Mouse (Mus musculus): ENCODE data around the gene Ap4b1. TPM values are rescaled to one million over a fixed set of nuclear protein-coding genes. Genes with fewer than 3 reads are reported as not detected.
"Not testable (repeated sequence)": the region's sequence is repeated elsewhere in the genome, so short reads cannot be mapped to it uniquely, and the experiment has no call there.

The Ap4b1 gene
- polyA plus RNA-seq, 1 experiment, result 24.4 TPM

- no peak for DNase-seq
- TF ChIP-seq CTCF (IDR thresholded peaks at IDR 0.05; ENCODE audit: borderline replicate concordance, control insufficient read depth, extremely low read depth, insufficient read depth, low read length, poor library complexity) (no peak), POLR2A (IDR thresholded peaks at IDR 0.05; ENCODE audit: control insufficient read depth, extremely low read depth, insufficient read depth, low read length, poor library complexity) (no peak)
- peaks cover 10% of the 10 kb centered on the region for H3K36me3 ChIP-seq (ENCODE audit: control insufficient read depth, insufficient read depth, low read length)
- H3K4me3 ChIP-seq (ENCODE audit: control insufficient read depth, insufficient read depth, low read length), result peak overlapping the region; percentile 92
- H3K4me1 ChIP-seq (replicated peaks; ENCODE audit: control insufficient read depth, insufficient read depth, low read length), result no peaks in the 10 kb centered on the region
- WGBS, result 3% methylated on average over 14 of the region's 14 CpGs
- peak overlapping the region; percentile 81 for H3K27ac ChIP-seq (ENCODE audit: control insufficient read depth, insufficient read depth, low read length)
- no peaks in the 10 kb centered on the region for H3K27me3 ChIP-seq (ENCODE audit: control insufficient read depth, insufficient read depth, low read length)
These were observed 455 bp downstream of the Ap4b1 start for GRCm38 (mm10) chr3:103809799-103810150.

- DNase-seq, result no peak
- Histone ChIP-seq H3K36me3 (ENCODE audit: control insufficient read depth, insufficient read depth, low read length) (peaks cover 15% of the 10 kb centered on the region), H3K27ac (ENCODE audit: control insufficient read depth, insufficient read depth, low read length) (no peak overlapping the region), H3K4me3 (ENCODE audit: control insufficient read depth, insufficient read depth, low read length) (no peak overlapping the region), H3K27me3 (ENCODE audit: control insufficient read depth, insufficient read depth, low read length) (no peaks in the 10 kb centered on the region), H3K4me1 (replicated peaks; ENCODE audit: control insufficient read depth, insufficient read depth, low read length) (no peaks in the 10 kb centered on the region)
- TF ChIP-seq CTCF (IDR thresholded peaks at IDR 0.05; ENCODE audit: borderline replicate concordance, control insufficient read depth, extremely low read depth, insufficient read depth, low read length, poor library complexity) (no peak), POLR2A (IDR thresholded peaks at IDR 0.05; ENCODE audit: control insufficient read depth, extremely low read depth, insufficient read depth, low read length, poor library complexity) (no peak)
- WGBS, result 95% methylated on average over 6 of the region's 6 CpGs
These were observed 1.6 kb downstream of the Ap4b1 start for GRCm38 (mm10) chr3:103810967-103811366.

DNA sequence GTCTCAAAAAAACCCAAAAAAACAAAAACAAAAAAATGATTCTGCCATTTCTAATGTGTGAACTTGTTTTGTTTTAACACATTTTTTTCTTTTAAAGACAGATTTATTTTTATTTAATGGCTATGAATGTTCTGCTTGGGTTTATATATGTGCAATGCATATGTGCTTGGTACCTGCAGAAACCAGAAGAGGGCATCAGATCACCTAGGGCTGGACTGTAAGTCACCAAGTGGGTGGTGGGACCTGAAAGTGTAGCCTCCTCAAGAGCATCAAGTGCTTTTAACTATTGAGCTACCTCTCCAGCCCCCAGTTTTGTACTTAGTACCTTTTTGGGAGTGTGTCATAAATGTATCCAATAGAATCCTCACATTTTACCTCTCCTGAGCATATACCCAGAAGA lies 18.2 kb downstream of the Ap4b1 start:
- Histone ChIP-seq H3K36me3 (ENCODE audit: control insufficient read depth, insufficient read depth, low read length) (peaks cover 5% of the 10 kb centered on the region), H3K27me3 (ENCODE audit: control insufficient read depth, insufficient read depth, low read length) (no peaks in the 10 kb centered on the region), H3K4me1 (replicated peaks; ENCODE audit: control insufficient read depth, insufficient read depth, low read length) (no peaks in the 10 kb centered on the region), H3K27ac (ENCODE audit: control insufficient read depth, insufficient read depth, low read length) (no peak overlapping the region), H3K4me3 (ENCODE audit: control insufficient read depth, insufficient read depth, low read length) (no peak overlapping the region)
- TF ChIP-seq CTCF (IDR thresholded peaks at IDR 0.05; ENCODE audit: borderline replicate concordance, control insufficient read depth, extremely low read depth, insufficient read depth, low read length, poor library complexity) (no peak), POLR2A (IDR thresholded peaks at IDR 0.05; ENCODE audit: control insufficient read depth, extremely low read depth, insufficient read depth, low read length, poor library complexity) (no peak)
- peak; percentile 31 for DNase-seq

- Histone ChIP-seq H3K27me3 (ENCODE audit: control insufficient read depth, insufficient read depth, low read length) (no peaks in the 10 kb centered on the region), H3K4me1 (replicated peaks; ENCODE audit: control insufficient read depth, insufficient read depth, low read length) (no peaks in the 10 kb centered on the region), H3K27ac (ENCODE audit: control insufficient read depth, insufficient read depth, low read length) (no peak overlapping the region), H3K4me3 (ENCODE audit: control insufficient read depth, insufficient read depth, low read length) (no peak overlapping the region), H3K36me3 (ENCODE audit: control insufficient read depth, insufficient read depth, low read length) (no peaks in the 10 kb centered on the region)
- no peak for DNase-seq
- no peak for TF ChIP-seq CTCF (IDR thresholded peaks at IDR 0.05; ENCODE audit: borderline replicate concordance, control insufficient read depth, extremely low read depth, insufficient read depth, low read length, poor library complexity)
- TF ChIP-seq POLR2A (IDR thresholded peaks at IDR 0.05; ENCODE audit: control insufficient read depth, extremely low read depth, insufficient read depth, low read length, poor library complexity), result no peak
- 92% methylated on average over 3 of the region's 3 CpGs for WGBS
These were observed 19.7 kb downstream of the Ap4b1 start for GRCm38 (mm10) chr3:103829036-103829435.

- H3K4me1 ChIP-seq (replicated peaks; ENCODE audit: control insufficient read depth, insufficient read depth, low read length); H3K27ac ChIP-seq (ENCODE audit: control insufficient read depth, insufficient read depth, low read length); H3K27me3 ChIP-seq (ENCODE audit: control insufficient read depth, insufficient read depth, low read length); DNase-seq; H3K4me3 ChIP-seq (ENCODE audit: control insufficient read depth, insufficient read depth, low read length); H3K36me3 ChIP-seq (ENCODE audit: control insufficient read depth, insufficient read depth, low read length): not testable (repeated sequence)
- 84% methylated on average over 1 of the region's 1 CpGs for WGBS
These were observed 21.4 kb downstream of the Ap4b1 start for GRCm38 (mm10) chr3:103830681-103831080.

DNA sequence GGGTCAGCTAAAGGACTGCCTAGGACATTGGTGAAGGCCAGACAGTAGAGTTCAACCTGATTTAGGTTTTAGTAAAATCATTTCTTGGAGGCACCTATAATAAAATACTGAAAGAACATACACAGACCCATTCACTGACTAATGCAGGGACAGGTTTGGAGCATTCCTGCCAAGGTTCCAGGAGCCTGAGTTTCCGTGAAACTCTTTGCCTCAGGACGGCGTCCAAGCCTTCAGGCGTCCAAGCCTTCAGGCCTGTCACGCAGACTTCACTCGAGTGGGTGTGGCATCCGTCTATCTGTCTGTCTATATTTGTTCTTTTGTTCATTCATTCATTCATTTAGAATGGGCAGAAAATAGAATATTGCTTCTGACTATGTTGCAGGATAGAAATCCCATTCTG lies 21.8 kb downstream of the Ap4b1 start:
- Histone ChIP-seq H3K27me3 (ENCODE audit: control insufficient read depth, insufficient read depth, low read length) (no peaks in the 10 kb centered on the region), H3K4me1 (replicated peaks; ENCODE audit: control insufficient read depth, insufficient read depth, low read length) (no peaks in the 10 kb centered on the region), H3K4me3 (ENCODE audit: control insufficient read depth, insufficient read depth, low read length) (no peak overlapping the region), H3K36me3 (ENCODE audit: control insufficient read depth, insufficient read depth, low read length) (no peaks in the 10 kb centered on the region), H3K27ac (ENCODE audit: control insufficient read depth, insufficient read depth, low read length) (no peak overlapping the region)
- TF ChIP-seq CTCF (IDR thresholded peaks at IDR 0.05; ENCODE audit: borderline replicate concordance, control insufficient read depth, extremely low read depth, insufficient read depth, low read length, poor library complexity) (no peak), POLR2A (IDR thresholded peaks at IDR 0.05; ENCODE audit: control insufficient read depth, extremely low read depth, insufficient read depth, low read length, poor library complexity) (no peak)
- 93% methylated on average over 7 of the region's 7 CpGs for WGBS
- DNase-seq, result no peak

DNA sequence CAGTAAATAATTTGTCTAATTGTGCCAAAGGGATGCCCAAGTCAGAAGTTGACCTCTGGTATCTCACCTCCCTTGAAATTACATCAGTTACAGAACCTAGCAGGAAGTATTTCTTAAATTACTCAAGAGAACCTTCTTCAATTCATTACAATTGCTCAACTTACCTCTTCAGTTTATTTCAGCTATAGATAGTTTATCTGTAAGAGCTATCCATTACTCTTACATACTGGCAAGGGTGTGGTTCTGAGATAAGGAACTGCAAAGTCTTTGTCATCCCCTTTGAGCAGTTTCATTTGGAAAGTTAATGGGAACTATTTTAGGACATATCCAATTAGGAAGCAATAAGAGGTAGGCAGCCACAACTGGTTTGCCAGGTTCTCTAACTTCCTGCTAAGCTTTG lies 23.1 kb downstream of the Ap4b1 start, which contains the start of gene Bcl2l15:
Gene Bcl2l15 (plus strand): TSS at position 176 of the 400 bp plus-strand sequence.
- no peaks in the 10 kb centered on the region for H3K27me3 ChIP-seq (ENCODE audit: control insufficient read depth, insufficient read depth, low read length)
- H3K4me3 ChIP-seq (ENCODE audit: control insufficient read depth, insufficient read depth, low read length), result no peak within 1 kb of the TSS
- DNase-seq, result no peak
- H3K36me3 ChIP-seq (ENCODE audit: control insufficient read depth, insufficient read depth, low read length), result no peaks in the 10 kb centered on the region
- H3K4me1 ChIP-seq (replicated peaks; ENCODE audit: control insufficient read depth, insufficient read depth, low read length), result no peaks in the 10 kb centered on the region
- no peak within 1 kb of the TSS for H3K27ac ChIP-seq (ENCODE audit: control insufficient read depth, insufficient read depth, low read length)
- TF ChIP-seq POLR2A (IDR thresholded peaks at IDR 0.05; ENCODE audit: control insufficient read depth, extremely low read depth, insufficient read depth, low read length, poor library complexity) (no peak), CTCF (IDR thresholded peaks at IDR 0.05; ENCODE audit: borderline replicate concordance, control insufficient read depth, extremely low read depth, insufficient read depth, low read length, poor library complexity) (no peak)

All from thymus, adult 2 months (tissue).